Mouse (Mus musculus): ENCODE results near the gene Rpia. TPM values are rescaled to one million over a fixed set of nuclear protein-coding genes. Genes with fewer than 3 reads are reported as not detected.

The Rpia gene
- polyA plus RNA-seq, 1 experiment from 2014 or later, result 1.4 TPM

- H3K4me2 ChIP-seq (ENCODE audit: low read length), result peak overlapping the region; percentile 56
- ATAC-seq (ENCODE audit: insufficient number of reproducible peaks, insufficient read depth, low FRiP score, low read depth), result no peak
- no peak overlapping the region for H3K4me3 ChIP-seq (ENCODE audit: control insufficient read depth in 1 of 2, insufficient read depth in 1 of 2, low read depth in 1 of 2, low read length in 2 of 2)
- peaks cover 6 to 7% of the 10 kb centered on the region in 2 experiments; a peak in 2 of 4 replicates for H3K4me1 ChIP-seq (ENCODE audit: control insufficient read depth in 2 of 2, insufficient read depth in 2 of 2, low read length in 2 of 2)
- H3K27me3 ChIP-seq (ENCODE audit: control insufficient read depth, insufficient read depth, low read length), result no peaks in the 10 kb centered on the region
- no peak overlapping the region for H3K9ac ChIP-seq (ENCODE audit: low read length)
- H3K27ac ChIP-seq (replicated peaks in 1 of 2; ENCODE audit: control insufficient read depth in 1 of 2, insufficient read depth in 1 of 2, low read depth in 2 of 2, low read length in 2 of 2), result no peak overlapping the region
- no peaks in the 10 kb centered on the region for H3K9me3 ChIP-seq (ENCODE audit: control insufficient read depth, low read length)
- 28% methylated on average over 3 of the region's 3 CpGs for WGBS
- H3K36me3 ChIP-seq (ENCODE audit: control insufficient read depth, insufficient read depth, low read length), result no peaks in the 10 kb centered on the region
These were observed 12.6 kb upstream of the Rpia start for GRCm38 (mm10) chr6:70804632-70805031.

- 18% methylated on average over 9 of the region's 9 CpGs for whole genome bisulfite sequencing
- peak; percentile 48; the same call in 1 of the 2 replicates for ATAC-seq (ENCODE audit: insufficient number of reproducible peaks, insufficient read depth, low FRiP score, low read depth)
- Histone ChIP-seq H3K4me1 (ENCODE audit: control insufficient read depth in 2 of 2, insufficient read depth in 2 of 2, low read length in 2 of 2) (peaks cover 2 to 3% of the 10 kb centered on the region in 2 experiments; a peak in 3 of 4 replicates), H3K27ac (replicated peaks in 1 of 2; ENCODE audit: control insufficient read depth in 1 of 2, insufficient read depth in 1 of 2, low read depth in 2 of 2, low read length in 2 of 2) (peak overlapping the region; percentile 0 to 30; a peak in 2 of 4 replicates), H3K9me3 (ENCODE audit: control insufficient read depth, low read length) (no peaks in the 10 kb centered on the region), H3K36me3 (ENCODE audit: control insufficient read depth, insufficient read depth, low read length) (no peaks in the 10 kb centered on the region), H3K27me3 (ENCODE audit: control insufficient read depth, insufficient read depth, low read length) (no peaks in the 10 kb centered on the region), H3K9ac (ENCODE audit: low read length) (no peak overlapping the region), H3K4me2 (ENCODE audit: low read length) (no peak overlapping the region), H3K4me3 (ENCODE audit: control insufficient read depth in 1 of 2, insufficient read depth in 1 of 2, low read depth in 1 of 2, low read length in 2 of 2) (no peak overlapping the region)
These were observed 5.7 kb upstream of the Rpia start for GRCm38 (mm10) chr6:70797581-70798251.

- 65% methylated on average over 6 of the region's 6 CpGs for WGBS
- peak overlapping the region; percentile 33 to 48 for H3K27ac ChIP-seq (replicated peaks in 1 of 2; ENCODE audit: control insufficient read depth in 1 of 2, insufficient read depth in 1 of 2, low read depth in 2 of 2, low read length in 2 of 2)
These were observed 4.9 kb upstream of the Rpia start for GRCm38 (mm10) chr6:70796940-70797339.

GRCm38 (mm10) chr6:70792644-70793043, 612 bp upstream of the Rpia start:
- H3K27ac ChIP-seq (replicated peaks in 1 of 2; ENCODE audit: control insufficient read depth in 1 of 2, insufficient read depth in 1 of 2, low read depth in 2 of 2, low read length in 2 of 2), result no peak overlapping the region
- H3K9me3 ChIP-seq (ENCODE audit: control insufficient read depth, low read length), result no peaks in the 10 kb centered on the region
- H3K36me3 ChIP-seq (ENCODE audit: control insufficient read depth, insufficient read depth, low read length), result no peaks in the 10 kb centered on the region
- 39% methylated on average over 8 of the region's 8 CpGs for WGBS
- H3K4me1 ChIP-seq (ENCODE audit: control insufficient read depth in 2 of 2, insufficient read depth in 2 of 2, low read length in 2 of 2), result peaks cover 8 to 19% of the 10 kb centered on the region in 2 experiments
- H3K9ac ChIP-seq (ENCODE audit: low read length), result peak overlapping the region; percentile 79
- ATAC-seq (ENCODE audit: insufficient number of reproducible peaks, insufficient read depth, low FRiP score, low read depth), result no peak
- H3K27me3 ChIP-seq (ENCODE audit: control insufficient read depth, insufficient read depth, low read length), result no peaks in the 10 kb centered on the region
- peak overlapping the region; percentile 97 for H3K4me2 ChIP-seq (ENCODE audit: low read length)
- H3K4me3 ChIP-seq (ENCODE audit: control insufficient read depth in 1 of 2, insufficient read depth in 1 of 2, low read depth in 1 of 2, low read length in 2 of 2), result peak overlapping the region; percentile 67 to 70

More at GRCm38 (mm10) chr6:70796940-70797339, 4.9 kb upstream of the Rpia start:
- no peak for ATAC-seq (ENCODE audit: insufficient number of reproducible peaks, insufficient read depth, low FRiP score, low read depth)
- Histone ChIP-seq H3K36me3 (ENCODE audit: control insufficient read depth, insufficient read depth, low read length) (no peaks in the 10 kb centered on the region), H3K27me3 (ENCODE audit: control insufficient read depth, insufficient read depth, low read length) (no peaks in the 10 kb centered on the region), H3K4me1 (ENCODE audit: control insufficient read depth in 2 of 2, insufficient read depth in 2 of 2, low read length in 2 of 2) (peaks cover 4 to 5% of the 10 kb centered on the region in 2 experiments; a peak in 3 of 4 replicates), H3K4me2 (ENCODE audit: low read length) (no peak overlapping the region), H3K9me3 (ENCODE audit: control insufficient read depth, low read length) (no peaks in the 10 kb centered on the region), H3K4me3 (ENCODE audit: control insufficient read depth in 1 of 2, insufficient read depth in 1 of 2, low read depth in 1 of 2, low read length in 2 of 2) (no peak overlapping the region), H3K9ac (ENCODE audit: low read length) (no peak overlapping the region)

- 0 out of 2 replicates have a peak, but pooled peaks have one; percentile 2 for ATAC-seq (ENCODE audit: insufficient number of reproducible peaks, insufficient read depth, low FRiP score, low read depth)
- Histone ChIP-seq H3K9ac (ENCODE audit: low read length) (peak overlapping the region; percentile 81), H3K27me3 (ENCODE audit: control insufficient read depth, insufficient read depth, low read length) (no peaks in the 10 kb centered on the region), H3K4me1 (ENCODE audit: control insufficient read depth in 2 of 2, insufficient read depth in 2 of 2, low read length in 2 of 2) (peaks cover 8 to 19% of the 10 kb centered on the region in 2 experiments), H3K36me3 (ENCODE audit: control insufficient read depth, insufficient read depth, low read length) (no peaks in the 10 kb centered on the region), H3K4me2 (ENCODE audit: low read length) (peak overlapping the region; percentile 97), H3K9me3 (ENCODE audit: control insufficient read depth, low read length) (no peaks in the 10 kb centered on the region), H3K27ac (replicated peaks in 1 of 2; ENCODE audit: control insufficient read depth in 1 of 2, insufficient read depth in 1 of 2, low read depth in 2 of 2, low read length in 2 of 2) (peak overlapping the region; percentile 66 to 73), H3K4me3 (ENCODE audit: control insufficient read depth in 1 of 2, insufficient read depth in 1 of 2, low read depth in 1 of 2, low read length in 2 of 2) (peak overlapping the region; percentile 67 to 70)
- 2% methylated on average over 18 of the region's 18 CpGs for WGBS
These were observed 925 bp downstream of the Rpia start for GRCm38 (mm10) chr6:70790852-70791761.

DNA sequence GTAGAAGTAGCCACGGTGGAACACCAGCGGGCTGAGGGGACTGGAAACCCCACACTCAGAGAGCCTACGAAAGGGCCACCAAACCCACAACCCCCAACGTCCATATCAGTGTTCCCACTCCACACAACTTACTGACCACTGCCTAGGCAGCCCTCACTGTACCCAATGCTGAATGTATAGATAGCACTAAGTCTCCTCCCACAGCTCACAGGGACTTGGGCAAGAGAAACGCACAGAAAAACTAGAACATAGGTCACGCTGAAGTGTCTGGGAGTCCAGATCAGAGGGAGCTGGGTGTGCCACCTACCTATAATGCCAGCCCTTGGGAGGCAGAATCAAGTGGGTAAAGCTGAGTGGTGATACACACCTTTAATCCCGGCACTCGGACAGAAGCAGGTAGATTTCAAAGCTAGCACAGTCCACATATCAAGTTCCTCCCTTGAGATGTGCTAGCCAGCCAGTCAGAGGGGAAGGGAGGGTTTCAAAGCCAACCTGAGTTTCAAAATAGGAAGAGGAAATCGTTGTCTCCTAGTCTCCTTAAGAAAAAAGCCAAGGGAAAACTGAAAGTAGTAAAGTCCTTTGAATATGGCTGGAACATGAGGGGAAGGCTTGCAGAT, 1.9 kb downstream of the Rpia start:
- Histone ChIP-seq H3K4me3 (ENCODE audit: control insufficient read depth in 1 of 2, insufficient read depth in 1 of 2, low read depth in 1 of 2, low read length in 2 of 2) (no peak overlapping the region), H3K9ac (ENCODE audit: low read length) (peak overlapping the region; percentile 81; the same call in 1 of the 2 replicates), H3K36me3 (ENCODE audit: control insufficient read depth, insufficient read depth, low read length) (peaks cover 3% of the 10 kb centered on the region), H3K4me1 (ENCODE audit: control insufficient read depth in 2 of 2, insufficient read depth in 2 of 2, low read length in 2 of 2) (peaks cover 8 to 19% of the 10 kb centered on the region in 2 experiments), H3K9me3 (ENCODE audit: control insufficient read depth, low read length) (no peaks in the 10 kb centered on the region), H3K4me2 (ENCODE audit: low read length) (peak overlapping the region; percentile 97), H3K27ac (replicated peaks in 1 of 2; ENCODE audit: control insufficient read depth in 1 of 2, insufficient read depth in 1 of 2, low read depth in 2 of 2, low read length in 2 of 2) (no peak overlapping the region), H3K27me3 (ENCODE audit: control insufficient read depth, insufficient read depth, low read length) (no peaks in the 10 kb centered on the region)
- 78% methylated on average over 9 of the region's 9 CpGs for WGBS
- ATAC-seq (ENCODE audit: insufficient number of reproducible peaks, insufficient read depth, low FRiP score, low read depth), result no peak

GRCm38 (mm10) chr6:70789134-70789533, 2.9 kb downstream of the Rpia start:
- H3K9me3 ChIP-seq (ENCODE audit: control insufficient read depth, low read length), result no peaks in the 10 kb centered on the region
- no peaks in the 10 kb centered on the region for H3K27me3 ChIP-seq (ENCODE audit: control insufficient read depth, insufficient read depth, low read length)
- H3K36me3 ChIP-seq (ENCODE audit: control insufficient read depth, insufficient read depth, low read length), result peaks cover 8% of the 10 kb centered on the region
- no peak overlapping the region for H3K4me3 ChIP-seq (ENCODE audit: control insufficient read depth in 1 of 2, insufficient read depth in 1 of 2, low read depth in 1 of 2, low read length in 2 of 2)
- 87% methylated on average over 3 of the region's 3 CpGs for WGBS
- peaks cover 8 to 19% of the 10 kb centered on the region in 2 experiments for H3K4me1 ChIP-seq (ENCODE audit: control insufficient read depth in 2 of 2, insufficient read depth in 2 of 2, low read length in 2 of 2)
- no peak overlapping the region for H3K4me2 ChIP-seq (ENCODE audit: low read length)
- no peak overlapping the region for H3K9ac ChIP-seq (ENCODE audit: low read length)
- ATAC-seq (ENCODE audit: insufficient number of reproducible peaks, insufficient read depth, low FRiP score, low read depth), result no peak
- no peak overlapping the region for H3K27ac ChIP-seq (replicated peaks in 1 of 2; ENCODE audit: control insufficient read depth in 1 of 2, insufficient read depth in 1 of 2, low read depth in 2 of 2, low read length in 2 of 2)
